Mouse (Mus musculus): Measurements from ENCODE around the gene Ccdc12.
A peak's percentile ranks its signal among the peaks of the same experiment; 100 is the strongest.

Ccdc12 gene

DNA sequence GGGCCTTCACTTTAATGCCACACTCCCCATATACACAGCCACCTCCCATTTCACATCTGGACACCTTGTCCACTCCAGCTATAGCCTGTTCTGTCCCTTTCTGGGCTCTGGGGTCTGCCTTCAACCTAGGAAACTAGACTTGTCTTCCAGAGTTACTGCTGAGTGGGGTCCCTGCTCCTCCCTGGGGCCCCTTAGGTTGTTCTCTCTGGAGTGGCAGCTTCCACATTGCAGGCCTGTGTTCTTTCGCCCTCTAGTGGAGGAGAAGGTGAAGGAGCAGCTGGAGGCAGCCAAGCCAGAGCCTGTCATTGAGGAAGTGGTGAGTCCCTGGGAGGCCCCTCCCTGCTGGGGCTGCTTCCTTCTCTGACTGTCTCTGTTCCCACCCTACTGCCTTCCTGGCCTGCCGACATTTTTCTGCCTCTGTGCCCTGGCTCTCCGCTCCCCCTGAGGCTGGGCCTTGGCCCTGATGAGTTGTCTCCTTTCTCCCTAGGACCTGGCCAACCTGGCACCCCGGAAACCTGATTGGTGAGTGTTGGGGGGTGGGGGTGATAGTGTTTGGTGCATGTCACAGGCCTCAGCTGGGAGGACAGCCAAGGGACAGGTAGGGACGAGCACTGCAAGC is 53.4 kb downstream of the Ccdc12 start:
- DNase-seq (ENCODE audit: low spot score): peak; percentile 74

DNA sequence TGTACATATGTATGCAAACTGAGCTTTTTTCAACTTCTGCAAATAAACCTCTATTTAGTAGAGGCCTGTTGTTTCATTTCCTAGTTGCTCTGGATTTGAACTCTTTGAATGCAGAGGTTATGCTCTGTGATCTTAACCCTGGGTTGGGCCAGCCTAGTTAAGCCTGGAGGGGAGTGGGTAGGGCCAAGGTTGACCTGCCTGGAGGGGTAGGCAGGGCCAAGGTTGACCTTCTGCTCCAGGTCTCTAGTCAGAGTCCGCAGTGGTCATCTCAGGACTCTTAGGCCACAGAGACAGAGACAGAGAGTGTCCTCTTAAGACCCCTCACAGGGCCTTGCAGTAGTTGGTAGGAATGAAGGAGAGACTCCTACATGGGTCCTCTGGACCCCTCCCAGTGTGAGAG is 55.2 kb downstream of the Ccdc12 start:
- DNase-seq (ENCODE audit: low spot score): no peak

DNA sequence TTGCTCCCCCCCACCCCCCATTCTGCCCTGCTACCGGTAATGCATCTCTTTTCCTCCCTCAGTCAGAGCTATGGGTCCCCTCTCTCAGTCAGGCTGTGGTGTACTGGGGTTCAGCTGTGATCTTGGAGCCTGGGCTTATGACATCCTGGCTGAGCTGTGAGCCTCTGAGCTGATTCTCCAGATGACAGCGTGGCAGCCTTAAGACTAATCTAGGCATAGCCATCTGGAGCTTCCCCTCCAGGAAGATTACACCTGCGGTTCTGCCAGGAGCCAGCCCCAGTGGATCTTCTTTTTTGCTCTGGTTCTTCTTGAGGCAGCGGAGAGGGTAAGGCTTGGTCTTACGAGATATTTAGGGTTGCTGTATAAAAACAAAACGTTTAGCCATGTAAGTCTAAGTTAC is 55.7 kb downstream of the Ccdc12 start:
- no peak for DNase-seq (ENCODE audit: low spot score)

DNA sequence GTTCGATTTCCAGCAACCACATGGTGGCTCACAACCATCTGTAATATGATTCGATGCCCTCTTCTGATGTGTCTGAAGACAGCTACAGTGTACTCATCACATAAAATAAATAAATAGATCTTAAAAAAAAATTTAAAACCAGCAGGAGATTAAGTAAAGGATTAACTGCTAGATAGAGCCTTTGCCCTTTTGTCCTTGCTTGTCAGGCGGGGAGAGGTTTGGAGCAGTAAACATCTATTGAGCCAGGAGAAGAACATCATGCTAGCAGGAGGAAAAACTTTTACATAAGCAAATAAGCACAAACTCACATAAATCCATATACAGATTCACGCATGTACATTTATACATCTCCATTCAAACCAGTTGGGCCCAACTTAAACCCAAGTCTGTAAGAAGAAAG is 56.2 kb downstream of the Ccdc12 start:
- DNase-seq (ENCODE audit: low spot score): no peak

DNA sequence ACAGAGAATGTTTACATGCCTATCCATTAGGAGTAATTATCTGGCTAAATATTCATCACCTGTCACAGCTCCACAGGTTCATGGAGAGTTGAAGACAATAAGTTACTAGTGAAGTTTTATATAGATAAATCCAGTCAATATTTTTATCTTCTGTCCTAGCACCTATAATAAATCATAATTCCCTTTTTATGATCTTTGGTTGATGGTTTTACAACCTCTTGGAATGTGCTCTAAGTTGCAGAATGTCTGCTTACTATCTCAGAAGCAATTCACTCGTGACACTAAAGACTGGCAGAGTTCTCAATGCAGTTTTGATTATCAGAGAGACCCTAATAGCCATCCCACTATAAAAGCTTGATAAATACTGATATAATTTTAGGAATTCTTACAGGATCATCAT is 57.1 kb downstream of the Ccdc12 start:
- DNase-seq (ENCODE audit: low spot score): no peak

DNA sequence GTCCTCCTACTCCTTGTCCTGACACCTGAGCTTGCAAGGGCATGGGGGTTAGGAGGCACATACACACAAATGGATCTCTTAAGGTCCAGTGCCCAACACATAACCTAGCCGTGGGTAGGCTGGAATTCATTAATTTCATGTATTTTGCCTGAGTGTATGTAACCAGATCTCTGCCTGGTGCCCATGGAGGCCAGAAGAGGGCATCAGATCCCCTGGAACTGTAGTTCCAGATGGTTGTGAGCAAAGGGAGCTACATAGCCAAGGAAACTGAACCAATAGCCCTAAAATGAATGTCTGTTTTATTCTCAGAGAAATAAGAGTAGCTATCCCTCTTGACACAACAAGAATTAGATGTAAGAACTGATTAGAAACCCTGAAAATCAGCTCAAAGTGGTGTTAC is 59.1 kb downstream of the Ccdc12 start:
- DNase-seq (ENCODE audit: low spot score): no peak

DNA sequence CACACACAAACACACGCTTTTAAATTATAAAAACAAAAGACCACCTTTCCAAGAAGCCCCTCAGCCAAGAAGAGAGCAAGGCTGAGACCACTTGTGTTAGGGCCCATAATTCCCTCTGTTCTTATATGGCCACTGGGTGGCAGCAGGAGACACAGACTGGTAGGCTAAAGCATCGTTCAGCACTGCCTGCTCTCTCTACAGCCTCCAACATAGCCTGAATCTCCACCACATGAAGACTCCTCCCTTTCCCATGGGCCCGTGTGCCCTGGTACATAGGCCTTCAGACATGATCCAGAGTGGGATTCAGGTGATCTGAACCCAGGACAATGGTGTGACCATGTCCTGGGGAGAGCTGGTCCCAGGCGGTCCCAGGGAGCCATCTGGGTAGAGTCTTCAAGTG is 60.5 kb downstream of the Ccdc12 start:
- DNase-seq (ENCODE audit: low spot score): peak; percentile 38

DNA sequence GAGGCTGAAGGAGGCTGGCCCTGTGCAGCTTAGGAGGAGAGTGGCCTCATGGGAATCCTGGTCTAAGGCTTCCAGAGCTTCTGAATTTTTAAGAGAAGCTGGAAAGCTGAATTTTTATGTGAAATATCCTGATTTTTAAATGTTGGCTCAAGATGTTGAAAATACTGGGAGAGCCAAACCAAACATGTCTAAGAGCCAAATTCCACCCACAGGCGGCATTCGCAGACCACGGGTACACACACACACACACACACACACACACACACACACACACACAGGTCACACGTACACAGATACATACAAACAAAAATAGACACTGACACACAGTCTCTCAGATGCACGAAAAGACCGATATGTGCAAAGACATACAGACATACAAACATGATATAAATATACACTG is 61.8 kb downstream of the Ccdc12 start:
- DNase-seq (ENCODE audit: low spot score): no peak

DNA sequence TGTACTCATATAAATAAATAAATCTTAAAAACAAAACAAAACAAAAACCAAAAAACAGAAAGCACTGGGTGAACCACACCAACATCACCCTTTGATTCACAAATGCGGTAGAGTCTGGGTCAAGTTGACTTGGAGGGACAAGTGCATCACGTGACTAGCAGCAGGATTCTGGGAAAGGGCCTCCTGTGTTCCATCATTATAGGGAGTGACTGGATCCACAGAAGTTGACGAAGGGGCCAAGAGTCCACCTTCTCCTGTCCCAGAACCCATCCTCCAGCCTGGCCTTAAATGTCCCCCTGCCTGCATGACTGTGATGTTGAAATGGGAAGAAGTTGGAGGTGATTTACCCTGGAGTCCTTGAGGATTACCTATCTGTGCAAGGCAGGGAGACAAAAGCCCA is 62.5 kb downstream of the Ccdc12 start:
- no peak for DNase-seq (ENCODE audit: low spot score)

DNA sequence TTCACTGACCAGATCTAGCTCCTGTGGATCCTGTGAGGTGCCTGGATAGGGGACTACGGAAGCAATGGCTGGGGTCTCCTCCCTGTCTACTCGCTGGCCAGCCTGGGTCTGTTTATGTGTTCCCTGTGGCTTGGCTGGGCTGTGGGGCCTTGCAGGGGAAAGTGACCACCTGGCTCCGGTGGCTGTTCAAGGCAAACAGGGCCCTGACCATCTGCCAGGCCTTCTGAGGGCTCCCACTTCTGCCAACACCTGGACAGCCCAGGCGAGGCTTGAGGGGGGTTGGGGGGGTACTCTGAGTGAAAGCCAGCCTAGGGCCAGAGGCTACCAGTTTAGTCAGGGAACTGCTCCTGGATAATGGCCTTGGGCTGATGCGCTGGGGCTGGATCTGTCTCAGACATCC is 63.7 kb downstream of the Ccdc12 start:
- DNase-seq (ENCODE audit: low spot score): no peak

DNA sequence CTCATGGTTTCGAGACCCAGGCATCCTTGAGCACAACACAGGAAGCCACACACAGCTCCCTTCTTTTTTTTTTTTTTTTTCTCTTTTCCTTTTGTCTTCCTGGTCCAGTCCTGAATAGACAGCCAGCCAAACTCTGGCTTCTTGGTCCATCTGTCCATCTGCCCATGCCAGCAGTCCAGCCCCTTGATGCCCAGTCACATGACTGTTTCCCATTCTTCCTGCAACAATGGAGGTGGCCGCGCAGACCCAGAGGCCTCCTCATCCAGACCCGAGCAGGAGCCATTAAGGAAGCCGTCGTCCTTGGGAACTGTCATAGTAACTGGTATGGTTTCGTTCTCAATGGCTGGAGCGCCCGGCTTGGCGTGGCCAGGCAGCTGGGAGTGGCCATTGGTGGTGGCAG is 65.8 kb downstream of the Ccdc12 start:
- DNase-seq (ENCODE audit: low spot score): no peak

DNA sequence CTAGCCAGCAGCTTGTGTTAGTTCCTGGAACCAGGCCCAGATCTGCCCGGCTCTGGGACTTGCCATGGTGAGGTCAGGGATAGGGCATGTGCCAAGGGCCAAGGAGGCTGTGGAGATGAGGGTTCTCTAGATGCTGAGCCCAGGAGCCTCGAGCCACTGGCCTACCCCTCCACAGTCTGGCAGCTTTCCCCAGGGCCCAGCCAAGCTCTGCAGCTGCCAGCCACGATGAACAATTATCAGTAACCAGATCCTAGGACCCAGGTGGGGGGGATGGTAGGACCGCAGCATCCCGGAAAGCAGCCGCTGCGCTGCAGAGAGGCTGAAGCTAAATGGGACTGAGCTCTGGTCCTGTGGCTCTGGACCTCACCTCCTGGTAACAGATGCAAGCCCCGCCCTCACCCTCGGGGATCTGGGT is 69.4 kb downstream of the Ccdc12 start:
- no peak for DNase-seq (ENCODE audit: low spot score)

DNA sequence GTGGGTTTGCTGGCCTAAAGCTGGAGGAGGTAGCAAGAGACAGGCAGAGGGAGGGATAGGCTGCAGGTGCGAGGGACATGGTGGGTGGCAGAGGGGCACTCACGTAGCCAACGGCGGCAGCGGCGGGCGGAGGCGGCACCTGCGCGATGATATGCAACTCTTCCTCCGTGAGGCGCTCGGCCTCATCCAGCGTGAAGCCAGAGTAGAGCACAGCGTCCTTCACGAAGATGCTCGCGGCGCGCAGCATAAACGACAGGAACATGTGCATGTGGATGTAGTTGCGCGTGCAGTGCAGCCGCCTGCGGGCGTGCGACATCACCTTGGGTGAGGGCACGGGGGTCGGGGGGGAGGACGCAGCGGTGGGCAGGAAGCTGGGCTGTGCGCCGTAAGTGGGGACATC is 70.6 kb downstream of the Ccdc12 start:
- no peak for DNase-seq (ENCODE audit: low spot score)

DNA sequence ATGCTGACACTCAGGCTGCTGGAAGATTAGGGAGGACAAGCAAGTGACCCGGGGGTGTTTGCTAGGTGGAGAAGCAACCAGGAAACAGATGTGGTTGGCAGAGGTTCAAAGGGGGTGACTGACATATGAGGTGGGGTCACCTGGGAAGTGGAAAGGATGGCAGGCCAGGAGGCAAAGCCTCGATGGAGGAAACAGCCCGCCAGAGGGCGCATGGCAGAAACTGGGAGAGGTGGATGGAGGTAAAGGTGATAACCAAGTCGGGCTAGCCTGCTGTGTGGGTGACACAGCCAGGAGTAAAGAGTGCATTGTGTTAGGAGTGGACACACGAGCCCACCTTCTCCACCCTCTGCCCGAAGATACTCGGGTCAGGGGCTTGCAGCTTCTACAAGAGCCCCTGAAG is 73.5 kb downstream of the Ccdc12 start:
- no peak for DNase-seq (ENCODE audit: low spot score)

DNA sequence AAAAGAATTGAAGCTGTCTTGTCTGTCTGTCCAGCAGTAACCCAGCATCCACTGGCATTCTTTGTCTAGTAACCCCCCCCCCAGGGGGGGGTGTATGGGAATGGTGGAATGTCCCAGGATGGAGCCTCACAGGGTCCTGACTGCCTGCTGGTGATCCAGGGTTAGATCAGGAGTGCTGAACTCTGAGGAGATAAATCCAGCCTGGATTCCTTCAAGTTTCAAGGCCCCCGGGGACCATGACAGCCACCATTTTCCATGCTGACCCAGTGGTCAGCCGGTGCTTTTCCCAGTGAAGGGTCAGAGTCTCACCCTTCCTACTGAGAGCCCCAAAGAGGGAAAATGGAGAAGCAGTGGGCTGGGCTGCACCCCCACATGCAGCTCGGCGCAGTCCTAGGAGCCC is 75.6 kb downstream of the Ccdc12 start:
- DNase-seq (ENCODE audit: low spot score): no peak

DNA sequence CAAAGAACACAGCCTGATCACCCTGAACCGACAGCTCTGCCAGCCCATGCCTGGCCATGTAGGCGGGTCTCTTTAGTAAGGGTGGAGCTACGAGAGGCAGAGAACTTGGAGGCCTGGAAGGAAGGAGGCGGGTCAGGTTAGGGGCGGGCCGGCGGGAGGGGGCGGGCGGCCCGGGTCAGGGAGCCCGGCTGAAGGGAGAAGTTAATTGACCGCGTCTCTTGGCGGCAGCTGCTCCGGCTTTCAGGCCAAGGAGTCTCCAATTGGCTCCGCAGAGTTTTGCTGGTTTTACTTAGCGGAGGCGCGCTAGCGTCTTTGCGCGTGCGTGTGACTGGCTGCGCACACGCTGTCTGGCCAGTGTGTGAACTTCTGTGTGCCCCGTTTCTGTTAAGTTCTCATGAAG is 76.3 kb downstream of the Ccdc12 start:
- no peak for DNase-seq (ENCODE audit: low spot score)

DNA sequence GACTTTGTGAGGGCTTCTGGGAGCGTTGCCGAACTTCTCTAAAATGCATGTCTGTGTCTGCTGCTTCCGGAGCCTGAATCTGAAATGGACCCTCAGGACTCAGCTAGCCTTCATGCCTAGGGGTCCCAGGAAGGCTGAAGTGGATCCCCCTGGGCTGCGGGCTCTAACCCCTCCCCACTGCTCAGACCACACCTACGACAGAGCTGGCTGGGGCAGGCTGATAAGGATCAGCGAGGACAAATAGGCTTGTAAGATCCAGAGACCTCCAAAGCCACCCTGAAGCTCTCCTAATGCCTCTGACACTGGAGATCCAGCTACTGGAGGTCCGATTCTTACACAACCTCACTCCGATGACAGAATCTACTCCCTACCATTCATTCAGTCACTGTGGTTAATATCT is 76.8 kb downstream of the Ccdc12 start:
- no peak for DNase-seq (ENCODE audit: low spot score)

DNA sequence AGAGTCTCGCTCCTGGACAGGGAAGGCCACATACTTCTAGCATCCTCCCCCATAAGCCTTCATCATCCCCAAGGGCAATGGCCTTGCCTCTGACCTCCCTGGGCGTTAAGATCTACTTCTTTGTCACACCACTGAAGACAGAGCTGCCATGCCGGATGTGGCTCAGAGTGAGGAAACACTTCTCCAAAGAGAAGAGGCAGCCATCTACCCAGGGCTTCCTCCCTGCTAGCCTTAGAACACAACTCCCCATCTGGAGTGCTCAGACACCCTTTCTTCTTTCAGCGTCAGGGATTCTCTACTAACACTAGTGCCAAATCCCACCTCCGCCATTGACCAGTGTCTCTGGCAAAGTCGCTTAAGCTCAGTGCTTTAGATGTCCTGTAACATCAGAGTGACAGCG is 77.9 kb downstream of the Ccdc12 start:
- no peak for DNase-seq (ENCODE audit: low spot score)

DNA sequence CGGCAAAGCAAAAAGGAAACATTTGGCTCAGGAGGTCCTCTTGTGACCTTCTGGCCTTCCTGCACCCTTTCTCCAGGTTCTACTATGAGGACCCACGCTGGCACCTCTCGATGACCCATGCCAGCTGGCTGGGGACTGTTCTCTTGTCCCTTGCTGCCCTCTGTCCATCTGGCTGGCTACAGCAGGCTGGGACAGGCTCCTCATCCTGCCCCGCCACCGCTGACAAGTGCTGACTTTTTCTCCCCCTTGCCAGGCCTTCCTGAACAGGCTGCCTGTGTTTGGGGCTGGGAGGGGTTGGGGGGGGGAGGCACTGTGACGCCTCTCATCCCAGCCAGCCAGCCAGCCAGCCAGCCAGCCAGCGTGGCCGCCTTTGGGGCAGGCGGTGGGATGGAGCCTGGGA is 80.1 kb downstream of the Ccdc12 start:
- DNase-seq (ENCODE audit: low spot score): no peak

DNA sequence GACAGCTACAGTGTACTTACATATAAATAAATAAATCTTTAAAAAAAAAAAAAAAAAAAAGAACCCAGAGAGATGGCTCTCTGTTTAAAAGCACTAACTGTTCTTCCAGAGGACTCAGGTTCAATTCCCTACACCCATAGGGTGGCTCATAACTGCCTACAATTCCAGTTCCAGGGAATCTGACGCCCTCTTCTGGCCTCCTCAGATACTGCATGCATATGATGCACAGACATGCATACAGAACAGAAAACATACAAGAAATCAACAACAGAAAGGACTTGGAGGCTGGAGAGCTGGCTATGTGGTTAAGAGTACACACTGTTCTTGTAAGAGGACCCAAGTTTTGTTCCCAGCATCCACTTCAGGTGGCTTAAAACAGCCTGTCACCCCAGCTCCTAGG is 81.8 kb downstream of the Ccdc12 start:
- DNase-seq (ENCODE audit: low spot score): no peak

DNA sequence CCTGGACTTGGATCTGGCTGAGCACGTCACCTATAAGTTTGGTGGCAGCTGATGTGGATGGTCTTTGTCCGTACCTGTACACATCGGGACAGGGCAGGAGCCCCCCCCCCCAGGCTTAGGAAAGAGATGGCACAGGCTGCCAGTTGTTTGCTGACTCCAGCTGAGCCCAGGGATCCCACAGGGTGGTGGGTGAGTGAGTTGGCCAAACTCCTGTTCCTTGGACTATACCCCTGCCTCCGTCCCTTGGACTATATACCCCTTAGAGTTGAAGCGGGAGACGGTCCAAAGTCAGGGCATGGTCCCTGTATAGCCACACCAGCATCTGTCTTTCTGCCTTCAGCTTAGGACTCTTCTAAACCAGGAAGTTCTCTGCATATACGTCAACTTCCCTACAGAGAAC is 83.7 kb downstream of the Ccdc12 start:
- no peak for DNase-seq (ENCODE audit: low spot score)

DNA sequence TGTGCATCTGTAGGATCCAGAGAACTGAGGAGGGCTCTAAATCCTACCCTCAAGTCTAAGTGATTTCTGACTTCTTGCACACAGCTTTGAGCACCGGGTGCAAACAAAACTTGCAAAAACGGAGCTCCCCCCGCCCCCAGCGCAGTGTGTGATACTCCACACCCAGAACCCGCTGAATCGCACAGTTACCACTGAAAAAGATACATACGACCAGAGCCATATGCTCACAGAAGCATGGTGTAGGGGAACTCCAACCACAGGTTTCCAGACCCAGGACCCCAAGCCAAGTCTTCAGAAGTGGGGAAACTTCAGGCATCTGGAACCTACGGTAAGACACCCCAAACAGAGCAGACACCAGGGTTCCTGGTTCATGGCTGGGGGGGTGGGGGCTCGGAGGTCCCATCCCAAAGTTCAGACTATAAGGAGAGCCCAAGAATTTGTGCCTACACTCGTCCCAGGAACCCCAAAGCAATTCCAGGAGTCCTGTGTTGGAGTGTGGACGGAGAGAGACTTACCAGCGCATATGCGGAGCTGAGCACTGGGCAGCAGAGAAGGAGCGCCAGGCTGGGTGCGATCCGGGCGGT is 85.5 kb downstream of the Ccdc12 start, which contains the start of gene Myl3:
Myl3 (plus strand) TSS at position 151 of the 584 bp plus-strand sequence.
- DNase-seq (ENCODE audit: low spot score): no peak

DNA sequence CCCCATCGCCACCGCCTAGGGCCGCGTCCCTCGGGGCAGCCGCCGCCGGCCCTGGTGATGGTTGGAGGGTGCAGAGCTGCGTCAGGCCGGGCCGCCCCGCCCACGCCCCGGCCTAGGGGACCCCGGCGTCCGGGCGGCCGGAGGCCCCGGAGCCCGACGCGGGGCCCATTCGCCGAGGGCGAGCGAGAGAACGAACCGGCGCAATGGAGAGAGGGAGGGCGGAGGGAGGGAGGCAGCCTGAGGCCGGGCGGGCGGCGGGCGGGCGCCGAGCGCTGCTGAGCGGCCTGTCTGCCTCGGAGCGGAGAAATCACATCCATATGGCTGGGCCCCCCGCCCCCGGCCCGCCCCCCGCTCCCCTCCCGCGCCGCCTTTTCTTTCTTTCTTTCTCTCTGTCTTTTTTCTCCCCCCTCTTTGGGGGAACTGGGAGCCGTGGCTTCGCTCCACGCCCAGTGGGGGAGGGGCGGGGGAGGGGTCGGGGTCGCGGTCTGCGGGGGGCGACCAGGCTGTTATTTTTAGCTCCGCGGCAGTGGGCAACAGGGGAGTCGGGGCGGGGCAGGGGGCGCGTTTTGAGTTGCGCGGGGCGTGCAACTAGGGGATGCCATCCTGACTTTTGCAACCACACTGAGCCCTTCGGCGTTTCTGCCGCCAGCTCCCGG is 86.1 kb downstream of the Ccdc12 start:
- no peak for DNase-seq (ENCODE audit: low spot score)

DNA sequence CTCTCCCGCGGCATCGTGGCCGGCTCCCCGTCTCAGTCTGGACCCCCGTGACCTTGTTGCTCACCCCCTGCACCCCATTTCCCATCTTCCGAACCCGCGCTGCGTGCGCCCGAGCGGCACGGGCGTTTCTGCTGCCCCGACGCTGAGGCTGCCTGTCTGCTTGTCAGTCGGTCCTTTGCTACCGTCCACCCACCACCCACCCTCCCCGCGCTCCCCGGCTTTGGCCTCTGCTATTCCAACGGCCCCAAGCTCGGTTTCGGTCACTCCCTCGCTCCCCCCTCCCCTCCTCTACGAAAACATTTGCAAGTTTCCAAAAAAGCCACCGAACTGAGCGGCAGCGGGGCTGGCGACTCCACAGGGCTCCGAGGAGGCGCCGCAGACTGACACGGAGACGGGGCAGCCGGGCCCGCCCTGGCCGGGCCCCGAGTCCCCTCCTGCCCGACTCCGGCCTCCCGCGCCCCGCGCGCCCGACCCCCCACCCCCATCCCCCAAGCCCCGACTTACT is 86.7 kb downstream of the Ccdc12 start:
- DNase-seq (ENCODE audit: low spot score): no peak

Measured in layer of hippocampus, adult 9-10 months (tissue).